In the genomic region with DNA sequence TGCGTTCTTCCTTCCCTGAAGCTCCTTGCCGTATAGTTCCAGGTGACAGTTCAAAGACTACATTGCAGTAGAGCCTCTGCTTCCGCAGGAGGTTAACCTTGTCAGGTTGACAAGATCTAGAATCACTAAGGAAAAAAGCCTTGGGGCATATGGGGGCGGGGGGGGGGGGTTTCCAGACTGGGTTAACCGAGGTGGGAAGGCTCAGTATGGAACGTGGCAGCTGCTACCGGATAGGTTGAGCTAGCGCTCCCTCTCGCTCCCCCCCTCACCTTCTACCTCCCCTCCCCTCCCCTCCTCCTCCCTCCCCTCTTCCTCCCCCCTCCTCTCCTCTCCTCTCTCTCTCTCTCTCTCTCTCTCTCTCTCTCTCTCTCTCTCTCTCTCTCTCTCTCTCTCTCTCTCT, we compare ENCODE assay signal across 20 mouse cellular contexts. TPM values are rescaled to one million over a fixed set of nuclear protein-coding genes. Genes with fewer than 3 reads are reported as not detected.
DNase-seq lines count a peak whose midpoint lies in the region; ATAC-seq lines count a peak whose summit lies in the region.
"Had no signal": no experiment of that assay in that cellular context is flagged by ENCODE, and none has a peak within 500 bp of the region (broad histone marks: within the 10 kb centered on the region; RNA-seq: fewer than 3 reads in every experiment).

No protein-coding gene starts in this region.

- peak; percentile 27; the same call in 1 of the 2 replicates for ATAC-seq in forebrain, embryonic 15.5 days (replicated peaks)
- no peak for ATAC-seq in forebrain, embryonic 14.5 days
- ATAC-seq in hindbrain, embryonic 16.5 days: peak; percentile 49; the same call in 1 of the 2 replicates
- ATAC-seq in midbrain, embryonic 16.5 days: peak; percentile 15; the same call in 1 of the 2 replicates
- no peak for ATAC-seq in megakaryocyte-erythroid progenitor cell, adult 5-6 weeks (replicated peaks; ENCODE audit: low FRiP score, low TSS enrichment, poor library complexity, severe bottlenecking)
- ATAC-seq: intestine, embryonic 15.5 days had no signal

- no peaks in the 10 kb centered on the region for H3K36me3 ChIP-seq in forebrain, embryonic 15.5 days
- no peaks in the 10 kb centered on the region for H3K36me3 ChIP-seq in forebrain, embryonic 14.5 days (ENCODE audit: control insufficient read depth, insufficient read depth, low read length)
- H3K36me3 ChIP-seq in hindbrain, embryonic 16.5 days (ENCODE audit: control insufficient read depth, insufficient read depth, low read length): no peaks in the 10 kb centered on the region
- H3K36me3 ChIP-seq in midbrain, embryonic 16.5 days (ENCODE audit: control insufficient read depth, insufficient read depth, low read length): no peaks in the 10 kb centered on the region
- H3K36me3 ChIP-seq: embryonic facial prominence, embryonic 15.5 days; intestine, embryonic 15.5 days; kidney, embryonic 15.5 days; limb, embryonic 13.5 days; liver, embryonic 13.5 days; lung, embryonic 15.5 days; stomach, embryonic 15.5 days had no signal

- no peak overlapping the region for H3K9ac ChIP-seq in forebrain, embryonic 15.5 days (replicated peaks)
- H3K9ac ChIP-seq in forebrain, embryonic 14.5 days (ENCODE audit: low read length): no peak overlapping the region
- H3K9ac ChIP-seq in hindbrain, embryonic 16.5 days (ENCODE audit: low read depth, low read length): no peak overlapping the region
- H3K9ac ChIP-seq in midbrain, embryonic 16.5 days (ENCODE audit: low read depth, low read length): no peak overlapping the region
- H3K9ac ChIP-seq: embryonic facial prominence, embryonic 15.5 days; intestine, embryonic 15.5 days; kidney, embryonic 15.5 days; limb, embryonic 13.5 days; liver, embryonic 13.5 days; lung, embryonic 15.5 days; stomach, embryonic 15.5 days had no signal

- no peaks in the 10 kb centered on the region for H3K9me3 ChIP-seq in forebrain, embryonic 15.5 days
- no peaks in the 10 kb centered on the region for H3K9me3 ChIP-seq in forebrain, embryonic 14.5 days (replicated peaks; ENCODE audit: control insufficient read depth, low read length)
- H3K9me3 ChIP-seq in hindbrain, embryonic 16.5 days (ENCODE audit: control insufficient read depth, low read length): no peaks in the 10 kb centered on the region
- no peaks in the 10 kb centered on the region for H3K9me3 ChIP-seq in midbrain, embryonic 16.5 days (replicated peaks; ENCODE audit: control insufficient read depth, low read length, poor library complexity, severe bottlenecking)
- H3K9me3 ChIP-seq: embryonic facial prominence, embryonic 15.5 days; intestine, embryonic 15.5 days; kidney, embryonic 15.5 days; limb, embryonic 13.5 days; liver, embryonic 13.5 days; lung, embryonic 15.5 days; stomach, embryonic 15.5 days had no signal

- no peak overlapping the region for H3K4me3 ChIP-seq in forebrain, embryonic 15.5 days
- no peak overlapping the region for H3K4me3 ChIP-seq in forebrain, embryonic 14.5 days (ENCODE audit: low read depth, low read length)
- H3K4me3 ChIP-seq in hindbrain, embryonic 16.5 days (ENCODE audit: low read length): no peak overlapping the region
- H3K4me3 ChIP-seq in midbrain, embryonic 16.5 days (ENCODE audit: low read depth, low read length): no peak overlapping the region
- H3K4me3 ChIP-seq: embryonic facial prominence, embryonic 15.5 days; gastrocnemius, adult 2 months; intestine, embryonic 15.5 days; kidney, embryonic 15.5 days; limb, embryonic 13.5 days; liver, embryonic 13.5 days; lung, embryonic 15.5 days; myocyte; stomach, embryonic 15.5 days had no signal

- WGBS in forebrain, embryonic 15.5 days: 33% methylated on average over 9 of the region's 9 CpGs
- WGBS in forebrain, embryonic 14.5 days: 32% methylated on average over 8 of the region's 9 CpGs
- 10% methylated on average over 6 of the region's 9 CpGs for WGBS in hindbrain, embryonic 16.5 days
- 16% methylated on average over 8 of the region's 9 CpGs for WGBS in midbrain, embryonic 16.5 days

- no peak for DNase-seq in forebrain, embryonic 14.5 days (ENCODE audit: low spot score)
- DNase-seq in CD4-positive helper T cell, adult 2 months (ENCODE audit: low read depth, low spot score): peak; percentile 30
- no peak for DNase-seq in MN1 (ENCODE audit: low spot score)
- no peak for DNase-seq in frontal cortex, adult 2 months (ENCODE audit: extremely low spot score in 1 of 2, low spot score in 1 of 2)
- DNase-seq: liver, embryonic 13.5 days had no signal

- H3K27ac ChIP-seq in forebrain, embryonic 15.5 days (replicated peaks): no peak overlapping the region
- no peak overlapping the region for H3K27ac ChIP-seq in forebrain, embryonic 14.5 days (ENCODE audit: low read depth, low read length)
- no peak overlapping the region for H3K27ac ChIP-seq in hindbrain, embryonic 16.5 days (ENCODE audit: low read depth, low read length)
- no peak overlapping the region for H3K27ac ChIP-seq in midbrain, embryonic 16.5 days (ENCODE audit: low read length)
- H3K27ac ChIP-seq: embryonic facial prominence, embryonic 15.5 days; gastrocnemius, adult 2 months; intestine, embryonic 15.5 days; kidney, embryonic 15.5 days; limb, embryonic 13.5 days; liver, embryonic 13.5 days; lung, embryonic 15.5 days; stomach, embryonic 15.5 days had no signal

- peaks cover 21% of the 10 kb centered on the region for H3K4me1 ChIP-seq in forebrain, embryonic 15.5 days
- peaks cover 6% of the 10 kb centered on the region; the same call in 1 of the 2 replicates for H3K4me1 ChIP-seq in forebrain, embryonic 14.5 days (ENCODE audit: control insufficient read depth, insufficient read depth, low read length)
- peaks cover 3% of the 10 kb centered on the region; the same call in 1 of the 2 replicates for H3K4me1 ChIP-seq in hindbrain, embryonic 16.5 days (ENCODE audit: control insufficient read depth, insufficient read depth, low read depth, low read length)
- H3K4me1 ChIP-seq in midbrain, embryonic 16.5 days (ENCODE audit: control insufficient read depth, insufficient read depth, low read length): peaks cover 8% of the 10 kb centered on the region; the same call in 1 of the 2 replicates
- H3K4me1 ChIP-seq: intestine, embryonic 15.5 days; stomach, embryonic 15.5 days had no signal

- H3K4me2 ChIP-seq in forebrain, embryonic 15.5 days (replicated peaks): no peak overlapping the region
- H3K4me2 ChIP-seq in forebrain, embryonic 14.5 days (ENCODE audit: low read length): no peak overlapping the region
- peak overlapping the region; percentile 3; the same call in 1 of the 2 replicates for H3K4me2 ChIP-seq in hindbrain, embryonic 16.5 days (ENCODE audit: low read length)
- H3K4me2 ChIP-seq in midbrain, embryonic 16.5 days (ENCODE audit: low read length): peak overlapping the region; percentile 20; the same call in 1 of the 2 replicates
- H3K4me2 ChIP-seq: embryonic facial prominence, embryonic 15.5 days; intestine, embryonic 15.5 days; limb, embryonic 13.5 days; liver, embryonic 13.5 days; stomach, embryonic 15.5 days had no signal

- no peaks in the 10 kb centered on the region for H3K27me3 ChIP-seq in forebrain, embryonic 15.5 days
- no peaks in the 10 kb centered on the region for H3K27me3 ChIP-seq in forebrain, embryonic 14.5 days (replicated peaks; ENCODE audit: control insufficient read depth, insufficient read depth, low read length)
- H3K27me3 ChIP-seq in hindbrain, embryonic 16.5 days (replicated peaks; ENCODE audit: control insufficient read depth, insufficient read depth, low read length): no peaks in the 10 kb centered on the region
- H3K27me3 ChIP-seq in midbrain, embryonic 16.5 days (ENCODE audit: control insufficient read depth, insufficient read depth, low read depth, low read length): no peaks in the 10 kb centered on the region
- H3K27me3 ChIP-seq: embryonic facial prominence, embryonic 15.5 days; intestine, embryonic 15.5 days; kidney, embryonic 15.5 days; limb, embryonic 13.5 days; liver, embryonic 13.5 days; lung, embryonic 15.5 days; stomach, embryonic 15.5 days had no signal

RNA-seq across cellular contexts. Expression of a gene that starts 26.4 kb away (rescaled TPM):
- polyA plus RNA-seq in forebrain, embryonic 15.5 days (2015; fragmentation: Nextera tagmentation; extraction: Ambion mirVana): 130 and 152 TPM in 2 replicates
- polyA plus RNA-seq in forebrain, embryonic 14.5 days (2014; fragmentation: Nextera tagmentation; extraction: Ambion mirVana): 147 and 215 TPM in 2 replicates
- 49.7 and 50.1 TPM in 2 replicates for polyA plus RNA-seq in hindbrain, embryonic 16.5 days (2015; fragmentation: Nextera tagmentation; extraction: Ambion mirVana)
- 26.3 and 35.8 TPM in 2 replicates for polyA plus RNA-seq in midbrain, embryonic 16.5 days (2015; fragmentation: Nextera tagmentation; extraction: Ambion mirVana)
- 342 and 430 TPM in 2 replicates for total RNA-seq in megakaryocyte-erythroid progenitor cell, adult 5-6 weeks (2014; fragmentation: Nextera tagmentation)
- 275 and 355 TPM in 2 replicates for total RNA-seq in megakaryocyte-erythroid progenitor cell, adult 5-6 weeks (2017)
- 4.4 and 4.8 TPM in 2 replicates for polyA plus RNA-seq in frontal cortex, adult 2 months (2012; rRNA removed)
- total RNA-seq: gastrocnemius, adult 2 months had no signal

RNA-seq across cellular contexts. Expression of a gene that starts 32.9 kb away (rescaled TPM):
- polyA plus RNA-seq in forebrain, embryonic 15.5 days (2015; fragmentation: Nextera tagmentation; extraction: Ambion mirVana): 33.3 and 37.7 TPM in 2 replicates
- 28.5 and 29.5 TPM in 2 replicates for polyA plus RNA-seq in forebrain, embryonic 14.5 days (2014; fragmentation: Nextera tagmentation; extraction: Ambion mirVana)
- 27.4 and 28.6 TPM in 2 replicates for polyA plus RNA-seq in hindbrain, embryonic 16.5 days (2015; fragmentation: Nextera tagmentation; extraction: Ambion mirVana)
- polyA plus RNA-seq in midbrain, embryonic 16.5 days (2015; fragmentation: Nextera tagmentation; extraction: Ambion mirVana): 29.4 and 33.6 TPM in 2 replicates
- 33.2 and 41.6 TPM in 2 replicates for total RNA-seq in megakaryocyte-erythroid progenitor cell, adult 5-6 weeks (2014; fragmentation: Nextera tagmentation)
- total RNA-seq in megakaryocyte-erythroid progenitor cell, adult 5-6 weeks (2017): 29.6 and 31.8 TPM in 2 replicates
- 23.5 and 24.2 TPM in 2 replicates for polyA plus RNA-seq in frontal cortex, adult 2 months (2012; rRNA removed)

RNA-seq across cellular contexts. Expression of a gene that starts 49.4 kb away (rescaled TPM):
- polyA plus RNA-seq in forebrain, embryonic 15.5 days (2015; fragmentation: Nextera tagmentation; extraction: Ambion mirVana): 9.6 and 10.1 TPM in 2 replicates
- polyA plus RNA-seq in forebrain, embryonic 14.5 days (2014; fragmentation: Nextera tagmentation; extraction: Ambion mirVana): 4.3 and 5.4 TPM in 2 replicates
- 4.4 and 6.9 TPM in 2 replicates for polyA plus RNA-seq in hindbrain, embryonic 16.5 days (2015; fragmentation: Nextera tagmentation; extraction: Ambion mirVana)
- polyA plus RNA-seq in midbrain, embryonic 16.5 days (2015; fragmentation: Nextera tagmentation; extraction: Ambion mirVana): 7.2 and 8.3 TPM in 2 replicates
- total RNA-seq in megakaryocyte-erythroid progenitor cell, adult 5-6 weeks (2014; fragmentation: Nextera tagmentation): not detected in 2 replicates
- not detected in 2 replicates for total RNA-seq in megakaryocyte-erythroid progenitor cell, adult 5-6 weeks (2017)
- 70.4 and 71.6 TPM in 2 replicates for polyA plus RNA-seq in frontal cortex, adult 2 months (2012; rRNA removed)
- total RNA-seq: common myeloid progenitor, adult 5-6 weeks; neutrophil, adult 5-6 weeks had no signal
- polyA plus RNA-seq: heart, embryonic 14.5 days; liver, embryonic 13.5 days had no signal

Comparison
In these comparisons a context has a peak if more than half of its experiments do, and no peak if none do; other contexts are left out.
1. ATAC-seq: peak in forebrain, embryonic 15.5 days (single experiment), hindbrain, embryonic 16.5 days (single experiment) and midbrain, embryonic 16.5 days (single experiment); none in forebrain, embryonic 14.5 days (single experiment) and megakaryocyte-erythroid progenitor cell, adult 5-6 weeks (single experiment).
2. H3K4me2 ChIP-seq: peak in hindbrain, embryonic 16.5 days (single experiment) and midbrain, embryonic 16.5 days (single experiment); none in forebrain, embryonic 15.5 days (single experiment) and forebrain, embryonic 14.5 days (single experiment).